Mouse (Mus musculus) liver, adult (tissue): Measurements from ENCODE around the gene Aqp7.

Experiments used
- GATA4 ChIP-seq: IDR thresholded peaks from 2 replicates; pipeline ENCODE4 v1.6.1; 2014; ENCODE audit warnings: mild to moderate bottlenecking, low read length; ENCODE audit not compliant: insufficient replicate concordance

Aqp7 gene

GRCm38 (mm10) chr4:41042880-41043279, 5.1 kb downstream of the Aqp7 start:
- TF ChIP-seq GATA4: no peak

DNA sequence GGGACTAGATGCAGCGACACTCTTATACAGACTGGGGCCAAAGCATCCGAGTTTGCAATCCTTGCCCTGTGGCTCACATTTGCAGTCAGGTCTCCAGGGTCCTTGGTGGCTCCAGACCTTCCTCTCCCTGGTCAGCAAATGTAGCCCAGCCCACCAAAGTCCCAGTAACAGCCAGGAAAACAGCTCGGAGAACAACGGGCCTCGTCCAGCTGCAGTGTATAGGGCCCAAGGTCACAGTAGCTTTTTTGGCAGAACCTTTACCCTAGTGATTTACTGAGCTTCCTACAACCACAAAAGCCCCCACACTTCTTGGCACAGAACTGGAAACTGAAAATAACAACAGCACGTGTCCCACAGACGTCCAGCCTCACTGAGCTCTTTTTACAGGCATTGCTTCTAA, 7.0 kb downstream of the Aqp7 start:
- TF ChIP-seq GATA4: no peak

DNA sequence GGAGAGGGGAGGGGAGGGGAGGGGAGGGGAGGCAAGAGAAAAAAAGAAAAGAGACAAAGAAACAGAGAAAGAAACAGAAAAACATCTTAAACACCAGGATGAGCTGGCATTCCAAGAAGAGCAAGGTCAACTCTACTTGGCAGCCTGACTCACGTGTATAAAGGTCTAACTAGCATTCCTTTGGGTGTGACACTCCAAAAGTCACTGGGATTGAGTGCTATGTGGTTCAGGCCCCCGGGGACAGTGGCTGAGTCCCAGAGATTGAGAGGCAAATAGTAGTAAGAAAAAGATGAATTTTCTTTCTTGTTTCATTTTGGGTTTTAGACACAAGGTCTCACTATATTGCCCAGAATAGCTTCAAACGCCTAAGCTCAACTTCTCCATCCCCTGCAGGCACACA, 10.0 kb downstream of the Aqp7 start:
- TF ChIP-seq GATA4: no peak

- TF ChIP-seq GATA4: no peak
These were observed 16.7 kb downstream of the Aqp7 start for GRCm38 (mm10) chr4:41031242-41031641.

DNA sequence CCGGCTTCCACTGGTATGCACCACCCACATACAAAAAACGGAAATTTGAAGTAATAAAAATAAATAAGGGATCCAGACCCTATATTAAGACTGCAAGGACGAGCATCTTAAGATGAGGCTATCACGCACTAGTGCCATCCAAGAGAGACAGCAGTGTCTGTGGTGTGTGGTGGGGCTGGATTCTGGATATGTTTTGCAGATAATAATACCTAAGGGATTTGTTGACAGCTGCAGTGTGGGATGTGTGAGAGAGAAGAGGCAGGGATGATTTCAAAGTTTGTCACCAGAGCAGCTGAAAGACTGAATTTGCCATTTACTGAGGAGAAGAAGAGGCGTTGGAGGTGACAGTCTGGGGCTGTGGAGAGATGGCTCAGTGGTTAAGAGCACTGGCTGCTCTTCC, 18.6 kb downstream of the Aqp7 start:
- no peak for TF ChIP-seq GATA4

GRCm38 (mm10) chr4:41028272-41028671, 19.7 kb downstream of the Aqp7 start:
- no peak for TF ChIP-seq GATA4

- TF ChIP-seq GATA4: no peak
These were observed 20.1 kb downstream of the Aqp7 start for GRCm38 (mm10) chr4:41027872-41028271.

- no peak for TF ChIP-seq GATA4
These were observed 21.7 kb downstream of the Aqp7 start for GRCm38 (mm10) chr4:41026086-41026787.

DNA sequence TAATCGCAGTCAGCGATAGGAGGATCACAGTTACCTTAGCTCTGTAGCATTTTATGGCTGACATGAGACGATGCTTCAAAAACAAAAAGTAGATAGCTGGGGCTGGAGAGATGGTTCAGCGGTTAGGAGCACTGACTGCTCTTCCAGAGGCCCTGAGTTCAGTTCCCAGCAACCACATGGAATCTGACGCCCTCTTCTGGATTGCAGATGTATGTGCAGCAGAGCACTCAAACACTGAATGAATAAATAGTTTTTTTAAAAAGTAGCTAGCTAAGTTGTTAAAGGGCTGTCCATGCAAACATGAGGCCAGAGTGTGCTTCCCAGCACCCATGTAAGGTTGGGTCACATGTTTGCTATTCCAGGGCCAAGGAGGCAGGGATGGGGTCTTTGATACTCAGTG, 26.8 kb downstream of the Aqp7 start:
- TF ChIP-seq GATA4: no peak

DNA sequence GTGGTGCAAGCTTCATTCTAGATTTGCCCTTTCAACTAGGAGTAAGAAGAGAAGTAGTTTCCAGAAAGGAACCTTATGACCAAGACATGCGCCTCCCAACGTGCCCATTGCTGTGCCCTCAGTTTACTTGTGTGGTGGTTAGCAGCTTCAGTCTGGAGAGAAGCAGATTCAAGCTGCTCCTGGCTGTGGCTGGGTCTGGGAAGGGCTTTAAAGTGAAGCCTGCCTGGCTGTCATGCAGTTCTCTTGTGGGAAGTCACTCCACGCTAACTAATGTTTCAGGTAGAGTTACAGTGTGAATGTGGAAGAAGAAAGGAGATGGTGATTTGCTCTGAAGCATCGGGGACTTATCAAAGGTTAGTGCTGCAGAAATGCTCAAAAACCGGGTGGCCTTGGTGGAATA, 32.1 kb downstream of the Aqp7 start:
- TF ChIP-seq GATA4: no peak

DNA sequence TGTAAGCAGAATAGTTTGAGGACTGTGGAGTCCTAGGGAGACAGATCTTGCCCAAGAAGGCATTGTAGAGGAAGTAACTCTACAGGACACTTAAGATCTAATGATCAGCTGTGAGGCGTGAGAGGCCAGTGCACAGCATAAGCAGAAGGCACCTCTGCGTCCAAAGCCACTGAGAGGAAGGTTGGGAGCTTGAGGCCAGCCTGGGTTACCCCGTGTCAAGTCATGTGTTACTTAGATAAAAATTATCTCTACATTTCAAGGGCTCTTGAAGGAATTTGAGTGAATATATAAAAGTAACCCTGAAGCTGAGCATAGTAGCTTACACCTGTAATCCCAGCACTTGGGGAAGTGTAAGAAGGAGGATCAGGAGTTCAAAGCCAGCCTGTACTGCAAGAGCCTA, 34.6 kb downstream of the Aqp7 start:
- TF ChIP-seq GATA4: no peak

GRCm38 (mm10) chr4:41000842-41001639, 46.9 kb downstream of the Aqp7 start:
- TF ChIP-seq GATA4: no peak

DNA sequence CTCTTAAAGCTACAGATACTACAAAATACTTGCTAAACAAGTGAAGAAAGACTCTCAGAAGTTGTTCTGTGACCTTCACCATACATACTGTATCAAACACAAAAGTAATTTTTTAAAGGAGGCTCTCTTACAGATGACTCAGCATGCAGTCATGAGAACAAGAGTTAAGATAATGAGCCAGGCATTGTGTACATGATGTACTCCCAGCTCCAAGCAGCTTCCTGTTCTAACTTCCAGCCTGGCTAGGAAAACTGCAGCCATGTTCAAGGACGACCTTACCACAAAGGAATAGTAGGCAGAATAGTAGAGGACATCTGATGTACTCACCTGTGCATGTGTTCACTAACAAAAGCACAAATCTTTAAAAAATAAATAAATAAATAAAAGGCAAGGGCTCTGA, 47.7 kb downstream of the Aqp7 start:
- no peak for TF ChIP-seq GATA4

DNA sequence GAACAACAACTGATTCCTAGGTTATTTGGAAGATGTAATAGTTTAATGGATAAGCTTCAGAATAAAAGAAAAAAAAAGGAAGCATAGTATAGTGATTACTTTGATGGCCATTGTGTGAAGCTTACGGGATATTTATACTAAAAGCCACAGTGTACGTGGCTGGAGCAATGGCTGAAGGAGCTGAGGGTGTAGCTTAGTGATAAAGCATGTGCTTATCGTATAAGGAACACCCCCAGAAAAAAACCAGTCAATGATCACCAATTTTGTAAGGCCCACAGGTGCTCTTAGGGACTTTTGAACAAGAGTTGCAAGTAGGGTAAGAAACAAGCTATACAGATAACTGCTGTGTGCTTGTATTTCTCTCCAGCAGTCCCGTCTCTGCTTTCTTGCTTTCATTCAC, 50.0 kb downstream of the Aqp7 start:
- TF ChIP-seq GATA4: no peak

DNA sequence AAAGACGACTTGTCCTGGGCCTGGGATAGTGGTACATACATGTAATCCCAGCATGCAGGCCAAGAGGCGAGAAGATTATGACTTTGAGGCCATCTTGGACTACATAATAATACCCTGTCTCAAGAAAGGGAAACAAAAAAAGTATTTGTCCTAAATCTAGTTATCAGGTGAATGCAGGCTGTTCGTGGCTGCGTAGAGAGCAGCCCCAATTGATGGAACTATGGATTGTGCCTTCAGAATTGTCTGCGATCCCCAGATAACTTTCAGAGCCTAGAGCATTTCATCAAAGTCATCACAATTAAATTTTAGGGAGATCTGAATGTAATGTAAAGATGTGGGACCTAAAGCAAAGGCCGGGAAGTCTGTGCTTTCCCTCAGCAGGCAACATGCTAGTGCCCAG, 51.6 kb downstream of the Aqp7 start:
- no peak for TF ChIP-seq GATA4

DNA sequence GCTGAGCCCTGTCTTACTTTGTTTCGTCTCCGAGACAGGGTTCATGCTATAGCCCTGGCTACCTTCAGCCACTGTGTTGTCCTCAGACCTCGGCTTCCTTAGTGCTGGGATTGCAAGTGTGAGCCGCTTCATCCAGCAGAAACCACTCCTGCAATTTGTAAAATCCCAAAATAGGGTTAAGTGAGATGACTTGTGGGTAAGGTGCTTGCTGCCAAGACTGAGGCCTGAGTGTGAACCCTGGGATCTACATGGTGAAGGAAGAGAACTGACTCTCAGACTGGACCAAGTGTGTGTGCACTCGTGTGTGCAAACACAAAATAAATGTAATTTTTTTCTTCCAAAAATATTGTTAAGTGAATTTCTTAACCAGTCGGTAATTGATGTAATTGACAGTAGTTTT, 58.3 kb downstream of the Aqp7 start:
- no peak for TF ChIP-seq GATA4

- TF ChIP-seq GATA4: no peak
These were observed 64.3 kb downstream of the Aqp7 start for GRCm38 (mm10) chr4:40983686-40984085.
